In the genomic region with DNA sequence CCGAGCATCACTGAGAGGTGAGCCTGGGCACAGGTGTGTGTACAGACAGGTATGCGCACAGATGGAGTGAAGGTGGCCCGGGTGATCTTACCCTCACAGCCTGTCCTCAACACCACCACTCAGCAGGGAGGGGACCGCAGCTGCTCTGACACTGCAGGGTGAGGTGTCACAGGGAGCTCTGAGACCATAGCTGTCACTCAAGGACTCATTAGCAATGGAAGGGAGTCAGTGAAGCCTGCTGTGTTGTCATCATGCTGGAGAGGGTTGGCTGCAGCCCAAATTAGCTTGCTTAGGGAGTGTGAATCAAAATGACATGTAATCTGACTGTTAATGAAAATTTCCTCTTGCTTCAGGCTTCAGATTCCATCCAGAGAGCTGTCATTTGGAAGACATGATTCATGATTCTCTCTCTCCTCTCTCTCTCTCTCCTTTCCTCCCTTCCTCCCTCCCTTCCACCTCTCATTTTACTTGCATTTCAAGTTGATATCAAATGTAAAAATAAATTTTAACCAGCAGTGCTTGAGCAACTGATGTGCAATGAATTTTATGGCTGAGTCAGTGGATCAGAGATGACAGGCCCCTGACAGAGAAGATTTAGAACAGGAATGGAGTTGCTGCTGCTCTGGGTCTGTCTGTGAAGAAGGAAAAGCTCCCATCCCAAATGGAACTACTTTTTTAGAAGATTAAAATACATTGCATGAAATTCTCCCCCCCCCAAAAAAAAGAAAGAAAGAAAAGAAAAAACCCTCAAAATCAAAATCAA, we compare ENCODE assay signal across 9 mouse cellular contexts.
DNase-seq lines count a peak whose midpoint lies in the region; ATAC-seq and TF ChIP-seq lines count a peak whose summit lies in the region.
"Had no signal": no experiment of that assay in that cellular context is flagged by ENCODE, and none has a peak within 500 bp of the region (broad histone marks: within the 10 kb centered on the region; RNA-seq: fewer than 3 reads in every experiment).

No protein-coding gene starts in this region.

- H3K9ac ChIP-seq in forebrain, embryonic 15.5 days (replicated peaks), result no peak overlapping the region

- no peak overlapping the region for H3K27ac ChIP-seq in cerebellum, adult 2 months (ENCODE audit: insufficient read depth, low read length)
- H3K27ac ChIP-seq in forebrain, embryonic 15.5 days (replicated peaks), result peak overlapping the region; percentile 89
- H3K27ac ChIP-seq: left cerebral cortex, adult 2 months had no signal

- no peaks in the 10 kb centered on the region for H3K36me3 ChIP-seq in G1E (replicated peaks)
- no peaks in the 10 kb centered on the region for H3K36me3 ChIP-seq in forebrain, embryonic 15.5 days

- H3K4me1 ChIP-seq in cerebellum, adult 2 months (ENCODE audit: control insufficient read depth, insufficient read depth, low read length), result peaks cover 3% of the 10 kb centered on the region; the same call in 1 of the 2 replicates
- no peaks in the 10 kb centered on the region for H3K4me1 ChIP-seq in G1E (ENCODE audit: insufficient read depth, low read depth, low read length)
- peaks cover 21% of the 10 kb centered on the region for H3K4me1 ChIP-seq in forebrain, embryonic 15.5 days

- H3K4me3 ChIP-seq in cerebellum, adult 2 months (replicated peaks; ENCODE audit: insufficient read depth, low read depth, low read length), result no peak overlapping the region
- 0 out of 2 replicates have a peak overlapping the region, but pooled peaks have one; percentile 0 for H3K4me3 ChIP-seq in G1E (ENCODE audit: low read depth, low read length)
- no peak overlapping the region for H3K4me3 ChIP-seq in forebrain, embryonic 15.5 days
- H3K4me3 ChIP-seq: left cerebral cortex, adult 2 months had no signal

- no peak for TF ChIP-seq POLR2A in cerebellum, adult 2 months (IDR thresholded peaks at IDR 0.05; ENCODE audit: borderline replicate concordance, insufficient read depth, low read length)

- no peaks in the 10 kb centered on the region for H3K27me3 ChIP-seq in cerebellum, adult 2 months (ENCODE audit: control insufficient read depth, insufficient read depth, low read length)
- H3K27me3 ChIP-seq in G1E (ENCODE audit: insufficient read depth, low read length), result no peaks in the 10 kb centered on the region
- H3K27me3 ChIP-seq in forebrain, embryonic 15.5 days, result no peaks in the 10 kb centered on the region

- no peak for TF ChIP-seq CTCF in cerebellum, adult 2 months (IDR thresholded peaks at IDR 0.05; ENCODE audit: borderline replicate concordance, insufficient read depth, low read depth, low read length)
- no peak for TF ChIP-seq CTCF in G1E (IDR thresholded peaks at IDR 0.05; ENCODE audit: low read depth, low read length)

- WGBS in cerebellum, adult 2 months, result 12% methylated on average over 4 of the region's 4 CpGs
- 14% methylated on average over 4 of the region's 4 CpGs for WGBS in forebrain, embryonic 15.5 days

- ATAC-seq in G1E (ENCODE audit: extremely low read depth, insufficient number of reproducible peaks, low FRiP score, poor library complexity, severe bottlenecking), result no peak
- ATAC-seq in forebrain, embryonic 15.5 days (replicated peaks), result peak; percentile 98
- ATAC-seq in megakaryocyte progenitor cell, adult 5-6 weeks (replicated peaks; ENCODE audit: poor library complexity), result no peak

- peaks cover 26% of the 10 kb centered on the region for H3K9me3 ChIP-seq in G1E (replicated peaks)
- H3K9me3 ChIP-seq in forebrain, embryonic 15.5 days, result no peaks in the 10 kb centered on the region

- peak; percentile 7 to 28 for DNase-seq in cerebellum, adult 2 months
- no peak for DNase-seq in cerebellum, adult 8-10 months
- no peak for DNase-seq in G1E (ENCODE audit: low spot score)
- DNase-seq in left cerebral cortex, adult 8-10 months (ENCODE audit: low spot score in 2 of 2), result peak; percentile 6 to 7
- DNase-seq in right cerebral cortex, postnatal 25 days, result peak; percentile 11
- DNase-seq in spleen, postnatal 14 days (ENCODE audit: low spot score in 2 of 2), result no peak

- no peak overlapping the region for H3K4me2 ChIP-seq in forebrain, embryonic 15.5 days (replicated peaks)

Comparison
In these comparisons a context has a peak if more than half of its experiments do, and no peak if none do; other contexts are left out.
1. DNase-seq: peak in cerebellum, adult 2 months (2 of 2), left cerebral cortex, adult 8-10 months (2 of 2) and right cerebral cortex, postnatal 25 days (single experiment); none in cerebellum, adult 8-10 months (single experiment), G1E (single experiment) and spleen, postnatal 14 days (0 of 2).